Mouse (Mus musculus): ENCODE measurements around the gene Wrnip1. TPM values are rescaled to one million over a fixed set of nuclear protein-coding genes. Genes with fewer than 3 reads are reported as not detected.

Wrnip1 gene
- polyA plus RNA-seq, 1 experiment from 2014 or later: 11.1 TPM

DNA sequence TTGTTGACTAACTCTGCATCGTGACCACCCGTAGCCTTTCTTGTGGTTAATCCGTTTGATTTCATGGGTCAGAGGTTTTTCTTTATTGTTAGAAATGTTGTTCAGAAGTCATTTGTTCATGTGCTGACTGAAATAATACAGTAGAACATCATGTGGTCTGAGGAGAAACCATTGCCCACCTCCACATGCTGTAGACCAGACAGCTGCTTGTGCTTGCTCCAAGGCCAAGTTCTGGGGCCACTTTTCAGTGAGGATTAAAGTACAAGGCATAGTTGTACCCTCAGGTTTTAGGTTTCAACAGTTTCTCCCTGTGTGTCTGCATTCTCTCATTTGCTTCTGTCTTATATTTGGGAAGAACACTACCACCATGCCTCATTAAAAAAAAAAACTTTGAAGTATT is 5.8 kb downstream of the Wrnip1 start:
- Histone ChIP-seq H3K27ac (no peak overlapping the region), H3K36me3 (peaks cover 40% of the 10 kb centered on the region), H3K4me2 (no peak overlapping the region), H3K9ac (no peak overlapping the region), H3K9me3 (replicated peaks) (no peaks in the 10 kb centered on the region), H3K4me1 (replicated peaks) (peaks cover 23% of the 10 kb centered on the region), H3K4me3 (replicated peaks) (no peak overlapping the region), H3K27me3 (no peaks in the 10 kb centered on the region)
- DNase-seq (no peak), ATAC-seq (ENCODE audit: low read depth) (no peak)
- WGBS (ENCODE audit: insufficient replicate concordance): 75% methylated on average over 3 of the region's 3 CpGs

DNA sequence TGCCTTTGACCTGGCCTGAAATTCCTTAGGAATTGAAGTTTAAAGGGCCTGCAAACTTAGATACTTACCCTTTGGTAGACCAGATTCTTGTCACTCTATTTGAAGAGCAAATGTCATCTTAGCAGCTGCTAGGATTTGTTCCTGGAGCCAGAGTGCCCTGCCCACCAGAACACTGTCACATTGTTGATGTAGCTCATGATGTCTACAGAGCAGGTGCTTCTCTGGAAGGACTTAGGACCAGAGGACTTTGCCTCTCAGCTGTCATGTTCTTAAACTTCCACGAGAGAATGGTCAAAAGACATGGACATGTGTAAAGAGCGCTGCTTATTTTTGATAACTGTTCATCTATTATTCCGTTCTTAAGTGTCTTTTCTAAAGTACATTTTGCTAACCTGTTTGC is 17.4 kb downstream of the Wrnip1 start:
- Histone ChIP-seq H3K27ac (no peak overlapping the region), H3K9ac (no peak overlapping the region), H3K27me3 (no peaks in the 10 kb centered on the region), H3K36me3 (peaks cover 63% of the 10 kb centered on the region), H3K9me3 (replicated peaks) (no peaks in the 10 kb centered on the region), H3K4me3 (replicated peaks) (no peak overlapping the region), H3K4me2 (no peak overlapping the region), H3K4me1 (replicated peaks) (no peaks in the 10 kb centered on the region)
- WGBS (ENCODE audit: insufficient replicate concordance): 81% methylated on average over 3 of the region's 3 CpGs
- ATAC-seq (ENCODE audit: low read depth): no peak
- no peak for DNase-seq

DNA sequence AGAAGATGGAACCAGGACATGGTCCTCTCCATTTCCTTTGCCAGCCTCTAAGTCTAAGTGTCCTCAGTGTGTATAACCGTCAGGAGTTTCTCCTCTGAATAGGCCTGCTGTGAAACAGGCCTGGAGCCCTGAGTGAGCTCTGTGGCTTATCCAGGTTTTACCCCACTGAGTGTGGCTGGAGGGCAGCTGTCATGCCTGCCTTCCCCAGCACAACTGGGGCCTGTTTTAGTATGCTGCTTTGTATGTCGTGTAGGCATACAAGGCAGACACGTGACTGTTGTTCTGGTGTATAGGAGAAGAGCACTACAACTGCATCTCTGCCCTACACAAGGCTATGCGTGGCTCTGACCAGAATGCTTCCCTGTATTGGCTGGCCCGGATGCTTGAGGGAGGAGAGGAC is 18.1 kb downstream of the Wrnip1 start:
- H3K27me3 ChIP-seq: no peaks in the 10 kb centered on the region
- no peaks in the 10 kb centered on the region for H3K4me1 ChIP-seq (replicated peaks)
- H3K36me3 ChIP-seq: peaks cover 61% of the 10 kb centered on the region
- no peaks in the 10 kb centered on the region for H3K9me3 ChIP-seq (replicated peaks)
- DNase-seq (no peak), ATAC-seq (ENCODE audit: low read depth) (no peak)
- 86% methylated on average over 5 of the region's 5 CpGs for WGBS (ENCODE audit: insufficient replicate concordance)
- H3K4me3 ChIP-seq (replicated peaks): no peak overlapping the region
- H3K27ac ChIP-seq: no peak overlapping the region
- H3K4me2 ChIP-seq: no peak overlapping the region
- H3K9ac ChIP-seq: no peak overlapping the region

DNA sequence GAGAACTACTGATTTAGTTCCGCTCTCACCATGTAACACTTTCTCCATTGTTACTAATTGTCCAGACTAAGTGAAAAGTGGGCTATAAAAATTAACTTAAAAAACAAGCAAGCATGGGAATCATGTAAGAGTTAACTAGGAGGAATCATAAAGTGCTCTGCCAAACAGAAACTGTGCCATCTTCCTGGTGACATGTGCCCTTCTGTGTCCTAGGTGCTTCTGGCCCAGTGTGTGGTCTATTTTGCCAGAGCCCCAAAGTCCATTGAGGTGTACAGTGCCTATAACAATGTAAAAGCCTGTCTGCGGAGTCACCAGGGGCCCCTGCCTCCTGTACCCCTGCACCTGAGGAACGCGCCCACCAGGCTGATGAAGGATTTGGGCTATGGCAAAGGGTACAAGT is 19.8 kb downstream of the Wrnip1 start:
- peaks cover 54% of the 10 kb centered on the region for H3K36me3 ChIP-seq
- no peaks in the 10 kb centered on the region for H3K9me3 ChIP-seq (replicated peaks)
- WGBS (ENCODE audit: insufficient replicate concordance): 86% methylated on average over 4 of the region's 4 CpGs
- no peak overlapping the region for H3K9ac ChIP-seq
- H3K4me3 ChIP-seq (replicated peaks): no peak overlapping the region
- H3K4me2 ChIP-seq: no peak overlapping the region
- ATAC-seq (ENCODE audit: low read depth): no peak
- DNase-seq: no peak
- no peaks in the 10 kb centered on the region for H3K4me1 ChIP-seq (replicated peaks)
- H3K27ac ChIP-seq: no peak overlapping the region
- no peaks in the 10 kb centered on the region for H3K27me3 ChIP-seq

DNA sequence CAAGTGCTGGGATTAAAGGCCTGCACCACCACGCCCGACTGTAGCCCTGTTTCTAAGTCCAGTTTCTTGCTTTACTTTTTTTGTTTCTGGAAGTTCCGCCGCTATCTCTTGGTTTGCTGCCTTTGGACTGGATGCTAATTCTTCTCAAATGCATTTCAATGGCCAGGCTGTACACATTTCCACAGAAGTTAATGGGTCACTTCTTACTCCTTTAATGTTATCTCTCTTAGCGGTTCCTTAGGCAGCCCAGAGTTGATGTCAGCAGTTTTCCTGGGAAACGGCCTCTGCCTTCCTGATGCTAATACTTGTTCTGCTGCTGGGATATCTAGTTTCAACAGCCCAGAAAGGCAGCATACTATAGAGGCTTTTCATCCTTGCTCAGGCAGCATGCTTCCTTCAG is 21.3 kb downstream of the Wrnip1 start:
- Histone ChIP-seq H3K9ac (no peak overlapping the region), H3K36me3 (peaks cover 42% of the 10 kb centered on the region), H3K4me3 (replicated peaks) (no peak overlapping the region), H3K9me3 (replicated peaks) (no peaks in the 10 kb centered on the region), H3K27ac (no peak overlapping the region), H3K27me3 (no peaks in the 10 kb centered on the region), H3K4me2 (no peak overlapping the region), H3K4me1 (replicated peaks) (0 out of 2 replicates have a peak, but pooled peaks cover 1% of the 10 kb centered on the region)
- ATAC-seq (ENCODE audit: low read depth): no peak
- 84% methylated on average over 6 of the region's 6 CpGs for WGBS (ENCODE audit: insufficient replicate concordance)
- DNase-seq: no peak

DNA sequence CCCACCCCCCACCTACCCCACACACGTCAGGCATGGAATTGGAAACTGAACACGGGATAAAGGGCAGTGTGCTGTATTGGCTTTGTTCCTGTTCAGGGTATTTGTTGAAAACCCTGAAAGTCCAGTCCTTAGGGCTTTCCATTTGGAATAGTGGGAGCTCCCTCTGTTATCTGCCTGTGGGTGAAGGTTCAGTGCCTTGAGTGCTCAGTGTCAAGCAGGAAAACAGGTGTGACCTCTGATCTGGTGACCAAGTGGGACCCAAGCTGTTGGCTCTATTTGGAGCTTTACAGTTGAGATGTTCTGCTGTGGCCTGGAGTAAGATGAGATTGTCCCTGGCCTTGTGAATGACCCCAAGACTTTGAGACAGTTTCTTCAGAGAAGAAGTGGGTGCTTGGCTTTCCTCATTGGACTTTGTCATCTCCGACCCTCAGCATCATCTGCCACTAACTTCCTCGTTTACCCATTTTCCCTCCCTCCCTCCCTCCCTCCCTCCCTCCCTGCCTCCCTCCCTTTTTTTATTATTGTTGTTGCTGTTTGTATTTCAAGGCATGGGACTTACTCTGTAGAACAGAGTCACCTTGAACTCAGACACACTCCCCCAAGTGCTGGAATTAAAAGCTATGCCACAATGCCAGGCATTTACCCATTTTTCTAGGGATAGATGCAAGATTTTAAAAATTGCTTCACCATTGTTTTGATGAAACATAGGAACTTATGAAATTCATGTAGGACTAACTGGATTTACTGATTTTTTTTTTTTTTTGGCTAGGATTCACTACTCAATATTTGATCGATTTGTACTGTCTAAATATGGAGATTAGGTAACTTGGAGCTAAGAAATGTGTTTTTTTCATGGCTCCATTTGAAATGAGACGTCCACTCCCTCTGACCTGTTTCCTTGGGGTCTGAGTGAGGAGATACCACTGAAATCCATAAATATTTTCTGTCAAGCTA is 22.8 kb downstream of the Wrnip1 start:
- no peak overlapping the region for H3K4me2 ChIP-seq
- H3K4me3 ChIP-seq (replicated peaks): no peak overlapping the region
- 69% methylated on average over 6 of the region's 6 CpGs for WGBS (ENCODE audit: insufficient replicate concordance)
- H3K36me3 ChIP-seq: peaks cover 29% of the 10 kb centered on the region
- ATAC-seq (ENCODE audit: low read depth) (peak; percentile 22; the same call in 1 of the 2 replicates), DNase-seq (no peak)
- peaks cover 10% of the 10 kb centered on the region for H3K4me1 ChIP-seq (replicated peaks)
- H3K27me3 ChIP-seq: no peaks in the 10 kb centered on the region
- no peaks in the 10 kb centered on the region for H3K9me3 ChIP-seq (replicated peaks)
- no peak overlapping the region for H3K27ac ChIP-seq
- H3K9ac ChIP-seq: no peak overlapping the region

DNA sequence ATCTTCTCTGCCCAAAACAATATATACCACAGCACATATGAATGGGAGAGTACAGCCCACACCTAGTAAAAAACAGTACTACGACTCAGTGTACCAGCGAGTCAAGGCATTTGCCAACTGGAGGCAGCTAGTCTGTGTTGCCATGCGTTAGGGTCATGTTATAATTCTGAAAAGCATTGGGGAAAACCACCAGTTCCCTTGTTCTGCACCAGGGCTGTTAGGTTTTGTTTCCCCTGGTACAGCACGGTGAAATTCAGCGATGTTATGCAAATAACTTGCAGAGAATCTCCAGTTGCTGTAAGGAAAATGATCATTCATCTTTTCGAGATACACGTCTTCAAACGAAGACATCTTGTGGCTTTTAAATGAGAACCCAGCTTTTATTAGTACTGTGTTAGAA is 23.7 kb downstream of the Wrnip1 start:
- no peak for DNase-seq
- Histone ChIP-seq H3K9ac (no peak overlapping the region), H3K4me2 (no peak overlapping the region), H3K27me3 (no peaks in the 10 kb centered on the region), H3K4me3 (replicated peaks) (no peak overlapping the region), H3K36me3 (peaks cover 20% of the 10 kb centered on the region), H3K9me3 (replicated peaks) (no peaks in the 10 kb centered on the region), H3K4me1 (replicated peaks) (peaks cover 10% of the 10 kb centered on the region), H3K27ac (no peak overlapping the region)
- 76% methylated on average over 8 of the region's 8 CpGs for WGBS (ENCODE audit: insufficient replicate concordance)
- ATAC-seq (ENCODE audit: low read depth): no peak

DNA sequence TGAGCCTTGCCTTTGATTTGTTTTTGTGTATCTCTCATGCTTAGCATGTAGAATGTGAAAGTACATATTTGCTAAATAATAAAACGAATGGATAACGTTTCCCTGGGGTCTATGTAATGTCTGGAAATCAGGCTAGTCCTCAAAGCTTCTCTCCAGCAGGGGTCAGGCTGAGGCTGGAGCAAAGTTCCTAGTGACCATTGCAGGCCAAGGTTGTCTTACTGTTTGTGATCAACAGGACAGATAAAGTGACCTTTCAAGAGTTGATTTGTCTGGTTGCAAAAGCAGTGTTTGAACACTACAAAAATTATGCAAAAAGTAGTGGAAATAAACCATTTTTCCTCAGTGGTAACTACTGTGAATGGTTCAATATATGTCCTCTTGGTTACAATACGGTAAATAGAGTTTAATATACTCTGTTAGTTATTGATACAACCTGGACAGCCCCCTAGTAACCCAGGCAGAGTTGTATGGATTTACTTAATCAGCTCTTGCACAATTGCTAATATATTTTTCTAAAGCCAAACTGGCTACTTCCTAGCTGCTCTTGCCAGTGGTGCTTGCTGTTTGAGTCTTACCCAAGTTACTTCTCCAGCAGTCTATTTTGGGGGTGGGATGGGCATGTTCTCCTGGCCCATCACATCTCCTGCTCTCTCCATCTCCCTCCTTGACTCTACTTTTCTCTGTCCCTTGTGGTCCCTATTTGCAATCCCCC is 25.4 kb downstream of the Wrnip1 start:
- ATAC-seq (ENCODE audit: low read depth) (no peak), DNase-seq (no peak)
- no peak overlapping the region for H3K9ac ChIP-seq
- H3K4me1 ChIP-seq (replicated peaks): peaks cover 13% of the 10 kb centered on the region
- H3K27me3 ChIP-seq: no peaks in the 10 kb centered on the region
- no peak overlapping the region for H3K4me2 ChIP-seq
- H3K4me3 ChIP-seq (replicated peaks): no peak overlapping the region
- 56% methylated on average over 3 of the region's 3 CpGs for WGBS (ENCODE audit: insufficient replicate concordance)
- H3K27ac ChIP-seq: no peak overlapping the region
- H3K9me3 ChIP-seq (replicated peaks): no peaks in the 10 kb centered on the region
- H3K36me3 ChIP-seq: peaks cover 5% of the 10 kb centered on the region; the same call in 1 of the 2 replicates

DNA sequence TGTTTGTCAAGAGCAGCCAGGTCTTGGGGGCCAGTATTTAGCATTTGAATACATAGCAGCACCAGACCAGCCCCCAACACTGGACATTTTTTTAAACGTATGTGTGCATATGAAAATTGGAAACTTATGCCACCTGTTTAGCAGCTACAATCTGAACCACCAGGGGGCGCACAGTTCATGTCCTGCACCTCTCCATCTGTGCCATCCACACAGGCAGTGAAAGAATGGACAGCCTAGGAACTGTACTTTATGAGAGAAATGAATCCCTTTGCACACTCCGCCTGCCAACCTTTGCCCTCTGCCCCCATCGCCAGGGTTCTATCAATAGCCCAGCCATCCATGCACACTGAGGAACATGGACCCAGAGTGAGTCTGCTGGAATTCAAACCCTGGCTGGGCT is 26.1 kb downstream of the Wrnip1 start:
- Histone ChIP-seq H3K4me1 (replicated peaks) (peaks cover 13% of the 10 kb centered on the region), H3K4me3 (replicated peaks) (no peak overlapping the region), H3K27me3 (no peaks in the 10 kb centered on the region), H3K36me3 (peaks cover 5% of the 10 kb centered on the region; the same call in 1 of the 2 replicates), H3K27ac (no peak overlapping the region), H3K9me3 (replicated peaks) (no peaks in the 10 kb centered on the region), H3K9ac (no peak overlapping the region), H3K4me2 (no peak overlapping the region)
- DNase-seq: peak; percentile 38
- WGBS (ENCODE audit: insufficient replicate concordance): 36% methylated on average over 4 of the region's 4 CpGs
- ATAC-seq (ENCODE audit: low read depth): peak; percentile 57

DNA sequence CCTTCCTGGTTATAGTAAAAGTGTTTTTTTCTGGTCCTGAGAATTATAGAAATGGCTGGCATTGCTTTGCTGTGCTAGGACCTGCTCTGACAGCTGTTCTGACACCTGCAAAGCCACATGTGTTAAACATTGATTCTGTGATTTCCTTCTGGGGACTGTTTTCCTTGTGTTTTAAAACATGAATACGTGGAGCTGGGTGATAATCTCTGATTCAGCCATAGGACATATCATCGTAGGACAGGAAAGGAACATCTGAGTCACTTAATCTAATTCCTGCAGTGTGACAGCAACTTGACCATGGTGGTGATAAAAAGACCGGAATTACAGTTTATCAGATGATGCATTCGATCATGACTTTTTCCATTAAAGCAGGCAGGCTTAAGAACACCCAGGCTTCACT is 27.0 kb downstream of the Wrnip1 start:
- Histone ChIP-seq H3K27ac (no peak overlapping the region), H3K4me1 (replicated peaks) (peaks cover 13% of the 10 kb centered on the region), H3K4me3 (replicated peaks) (no peak overlapping the region), H3K9ac (no peak overlapping the region), H3K4me2 (no peak overlapping the region), H3K27me3 (no peaks in the 10 kb centered on the region), H3K36me3 (no peaks in the 10 kb centered on the region), H3K9me3 (replicated peaks) (no peaks in the 10 kb centered on the region)
- 14% methylated on average over 4 of the region's 4 CpGs for whole genome bisulfite sequencing (ENCODE audit: insufficient replicate concordance)
- DNase-seq: no peak
- no peak for ATAC-seq (ENCODE audit: low read depth)

DNA sequence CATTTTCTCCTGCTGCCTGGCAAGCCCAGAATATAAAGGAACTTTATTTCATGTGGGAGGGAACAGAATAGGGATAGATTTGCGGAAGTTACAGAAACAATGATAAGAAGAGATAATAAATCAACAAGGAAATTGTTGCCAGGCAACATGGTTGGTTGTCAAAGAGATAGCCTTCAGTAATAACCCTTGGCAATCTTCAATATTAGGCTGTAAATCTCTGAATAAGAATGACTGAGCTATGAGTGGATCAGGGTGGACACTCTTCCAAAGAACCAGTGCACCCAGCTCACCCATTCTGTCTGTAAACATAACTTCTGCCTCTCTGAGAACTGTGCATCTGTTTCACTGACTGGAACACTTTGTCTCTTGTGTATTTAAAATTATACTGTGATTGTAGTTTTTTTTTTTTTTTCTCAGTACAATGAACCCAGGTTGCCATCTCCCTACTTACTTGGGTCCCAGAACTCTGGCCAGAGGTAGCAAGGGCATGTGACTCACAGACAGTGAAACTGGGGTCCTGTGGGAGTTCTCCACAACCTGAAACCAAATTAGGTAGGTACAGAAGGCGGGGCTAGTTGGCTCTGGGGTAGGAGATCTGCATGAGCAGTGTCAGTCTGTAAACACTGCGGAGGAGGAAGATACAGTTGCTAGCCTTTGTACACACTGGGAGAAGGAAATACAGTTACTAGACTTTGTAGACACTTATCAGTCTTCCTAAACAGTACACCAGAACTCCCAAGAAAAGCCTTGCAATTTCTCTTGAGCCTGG is 29.9 kb downstream of the Wrnip1 start:
- Histone ChIP-seq H3K4me2 (no peak overlapping the region), H3K36me3 (no peaks in the 10 kb centered on the region), H3K4me3 (replicated peaks) (no peak overlapping the region), H3K9me3 (replicated peaks) (no peaks in the 10 kb centered on the region), H3K27ac (no peak overlapping the region), H3K27me3 (no peaks in the 10 kb centered on the region), H3K9ac (no peak overlapping the region), H3K4me1 (replicated peaks) (peaks cover 13% of the 10 kb centered on the region)
- 52% methylated on average over 3 of the region's 3 CpGs for WGBS (ENCODE audit: insufficient replicate concordance)
- no peak for DNase-seq
- ATAC-seq (ENCODE audit: low read depth): no peak

All from liver, embryonic 13.5 days (tissue).